Mouse (Mus musculus) midbrain, embryonic 14.5 days (tissue): ENCODE results near the gene Zfp488. TPM values are rescaled to one million over a fixed set of nuclear protein-coding genes. Genes with fewer than 3 reads are reported as not detected.

ENCODE experiments used
- ATAC-seq: fragments of 200-750 bp; cut with Nextera tagmentation; 2 replicates; pipeline ENCODE4 v1.8.0; 2017; ENCODE audit warnings: moderate number of reproducible peaks, moderate library complexity; ENCODE audit not compliant: low FRiP score, low TSS enrichment
- DNase-seq: peaks from one replicate; pipeline ENCODE4 v3.0.0-alpha.2; 2015
- H3K27ac ChIP-seq: fragments of 300-500 bp; sonication (generic); replicated peaks from 2 replicates; pipeline ENCODE4 v1.5.1; 2014; ENCODE audit warnings: mild to moderate bottlenecking, low read depth, low read length, moderate library complexity
- H3K27me3 ChIP-seq: fragments of 300-500 bp; sonication (generic); 2 replicates; pipeline ENCODE4 v1.6.1; 2014; ENCODE audit warnings: low read length, control low read depth, mixed read lengths; ENCODE audit not compliant: control insufficient read depth, insufficient read depth
- H3K36me3 ChIP-seq: fragments of 300-500 bp; sonication (generic); 2 replicates; pipeline ENCODE4 v1.6.1; 2014; ENCODE audit warnings: low read length, control low read depth; ENCODE audit not compliant: control insufficient read depth, insufficient read depth
- H3K4me1 ChIP-seq: fragments of 300-500 bp; sonication (generic); 2 replicates; pipeline ENCODE4 v1.6.1; 2014; ENCODE audit warnings: mild to moderate bottlenecking, antibody characterized with exemption, low read length, control low read depth; ENCODE audit not compliant: control insufficient read depth, insufficient read depth
- H3K4me2 ChIP-seq: fragments of 300-500 bp; sonication (generic); 2 replicates; pipeline ENCODE4 v1.6.1; 2014; ENCODE audit warnings: mild to moderate bottlenecking, low read length, moderate library complexity
- H3K4me3 ChIP-seq: fragments of 300-500 bp; sonication (generic); replicated peaks from 2 replicates; pipeline ENCODE4 v1.5.1; 2014; ENCODE audit warnings: low read depth, low read length
- H3K9ac ChIP-seq: fragments of 300-500 bp; sonication (generic); replicated peaks from 2 replicates; pipeline ENCODE4 v1.6.1; 2014; ENCODE audit warnings: mild to moderate bottlenecking, low read length, moderate library complexity
- H3K9me3 ChIP-seq: fragments of 300-500 bp; sonication (generic); 2 replicates; pipeline ENCODE4 v1.6.1; 2016; ENCODE audit warnings: low read length, control low read depth, mixed read lengths; ENCODE audit not compliant: control insufficient read depth
- WGBS: fragments of 180-500 bp; shearing (Covaris S2); extraction: QIAGEN DNeasy Blood & Tissue Kit; methylation state at CpG from one replicate; pipeline ENCODE4 v1.1.7; 2014; 5-methylcytosine and 5-hydroxymethylcytosine counted together
- polyA plus RNA-seq: library from polyadenylated mRNA; unstranded; fragments of >200 nt; fragmentation: Nextera tagmentation; extraction: Ambion mirVana; gene quantifications from 2 replicates; pipeline ENCODE4 v1.2.1, GENCODE M21; 2014

Gene Zfp488
- polyA plus RNA-seq, 1 experiment from 2014 or later = 1.8 TPM

DNA sequence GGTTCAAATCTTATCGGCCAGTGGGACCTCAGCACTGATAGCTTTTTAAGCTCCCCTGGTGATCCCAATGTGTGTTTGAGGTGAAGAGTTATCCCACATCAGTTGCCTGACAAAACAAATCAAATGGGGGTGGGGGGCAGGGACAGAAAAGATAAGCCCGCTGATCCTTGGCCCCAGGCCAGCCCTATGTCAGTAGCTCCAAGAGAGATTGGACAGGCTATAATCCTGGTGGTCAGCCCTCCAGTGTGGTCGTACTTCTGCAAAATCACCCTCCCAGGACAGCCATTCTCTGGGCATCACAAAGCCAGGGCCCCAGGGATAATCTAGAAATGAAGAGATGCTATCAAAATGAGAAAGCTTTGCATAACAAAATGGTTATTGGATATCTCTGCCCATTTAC is 19.7 kb downstream of the Zfp488 start:
- Histone ChIP-seq H3K9ac (no peak overlapping the region), H3K27me3 (no peaks in the 10 kb centered on the region), H3K4me3 (no peak overlapping the region), H3K27ac (no peak overlapping the region), H3K4me1 (no peaks in the 10 kb centered on the region), H3K36me3 (no peaks in the 10 kb centered on the region), H3K4me2 (no peak overlapping the region), H3K9me3 (no peaks in the 10 kb centered on the region)
- 50% methylated on average over 3 of the region's 3 CpGs for WGBS
- ATAC-seq (no peak), DNase-seq (no peak)

DNA sequence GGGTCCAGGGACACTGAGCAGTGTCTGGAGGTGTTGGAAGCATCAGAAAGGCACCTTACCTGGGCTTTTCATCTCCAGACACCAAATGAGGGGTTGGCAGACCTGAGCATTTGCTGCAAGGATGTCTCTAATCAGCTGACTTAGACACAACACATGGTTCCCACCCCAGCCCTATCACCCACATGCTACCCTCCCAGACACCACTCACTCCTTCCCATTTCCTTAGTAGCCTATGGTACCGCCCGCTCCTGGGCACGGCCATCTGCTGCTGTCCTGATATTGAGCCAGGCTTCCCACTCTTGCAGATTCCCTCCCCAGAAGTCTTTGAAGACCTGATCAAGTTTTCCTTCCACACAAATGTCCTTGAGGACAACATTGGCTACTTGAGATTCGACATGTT is 20.4 kb downstream of the Zfp488 start:
- DNase-seq = no peak
- H3K9ac ChIP-seq = no peak overlapping the region
- H3K4me1 ChIP-seq = no peaks in the 10 kb centered on the region
- H3K27ac ChIP-seq = no peak overlapping the region
- no peaks in the 10 kb centered on the region for H3K9me3 ChIP-seq
- no peaks in the 10 kb centered on the region for H3K27me3 ChIP-seq
- no peak for ATAC-seq
- H3K4me3 ChIP-seq = no peak overlapping the region
- no peak overlapping the region for H3K4me2 ChIP-seq
- no peaks in the 10 kb centered on the region for H3K36me3 ChIP-seq
- 87% methylated on average over 4 of the region's 4 CpGs for WGBS

- 83% methylated on average over 13 of the region's 13 CpGs for WGBS
- no peak for ATAC-seq
Measured at GRCm38 (mm10) chr14:33956055-33956454, 22.5 kb downstream of the Zfp488 start.

DNA sequence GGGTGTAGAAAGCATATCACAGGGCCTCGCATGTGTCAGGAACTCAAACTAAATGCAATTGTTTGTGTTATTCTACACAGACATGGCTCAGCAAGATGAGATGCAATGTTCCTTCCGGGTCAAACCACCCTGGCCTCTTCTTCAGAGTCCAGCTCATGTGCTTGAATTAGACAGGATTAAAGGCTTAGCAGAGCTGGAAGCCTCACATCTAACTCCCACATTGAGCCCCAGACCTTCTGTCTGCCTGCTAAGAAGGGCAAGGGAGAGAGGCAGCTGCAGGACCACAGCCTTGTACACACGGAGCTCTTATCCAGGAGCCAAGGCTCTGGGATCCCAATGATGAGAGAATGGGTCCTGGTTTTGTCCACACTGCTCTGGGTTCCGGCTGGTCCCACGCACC is 24.8 kb downstream of the Zfp488 start, which contains the start of gene Rbp3:
Rbp3 (plus strand) TSS at position 243 of the 400 bp plus-strand sequence.
- Histone ChIP-seq H3K4me3 (no peak within 1 kb of the TSS), H3K9me3 (no peaks in the 10 kb centered on the region), H3K27ac (no peak within 1 kb of the TSS), H3K4me1 (no peaks in the 10 kb centered on the region), H3K4me2 (no peak within 1 kb of the TSS), H3K27me3 (no peaks in the 10 kb centered on the region), H3K36me3 (no peaks in the 10 kb centered on the region), H3K9ac (no peak within 1 kb of the TSS)
- WGBS = 77% methylated on average over 5 of the region's 5 CpGs
- ATAC-seq = no peak
- no peak for DNase-seq

More at GRCm38 (mm10) chr14:33956055-33956454, 22.5 kb downstream of the Zfp488 start:
- H3K4me2 ChIP-seq = no peak overlapping the region
- H3K9me3 ChIP-seq = no peaks in the 10 kb centered on the region
- H3K9ac ChIP-seq = no peak overlapping the region
- DNase-seq = no peak
- H3K4me1 ChIP-seq = no peaks in the 10 kb centered on the region
- H3K27me3 ChIP-seq = no peaks in the 10 kb centered on the region
- no peaks in the 10 kb centered on the region for H3K36me3 ChIP-seq
- no peak overlapping the region for H3K4me3 ChIP-seq
- H3K27ac ChIP-seq = no peak overlapping the region

DNA sequence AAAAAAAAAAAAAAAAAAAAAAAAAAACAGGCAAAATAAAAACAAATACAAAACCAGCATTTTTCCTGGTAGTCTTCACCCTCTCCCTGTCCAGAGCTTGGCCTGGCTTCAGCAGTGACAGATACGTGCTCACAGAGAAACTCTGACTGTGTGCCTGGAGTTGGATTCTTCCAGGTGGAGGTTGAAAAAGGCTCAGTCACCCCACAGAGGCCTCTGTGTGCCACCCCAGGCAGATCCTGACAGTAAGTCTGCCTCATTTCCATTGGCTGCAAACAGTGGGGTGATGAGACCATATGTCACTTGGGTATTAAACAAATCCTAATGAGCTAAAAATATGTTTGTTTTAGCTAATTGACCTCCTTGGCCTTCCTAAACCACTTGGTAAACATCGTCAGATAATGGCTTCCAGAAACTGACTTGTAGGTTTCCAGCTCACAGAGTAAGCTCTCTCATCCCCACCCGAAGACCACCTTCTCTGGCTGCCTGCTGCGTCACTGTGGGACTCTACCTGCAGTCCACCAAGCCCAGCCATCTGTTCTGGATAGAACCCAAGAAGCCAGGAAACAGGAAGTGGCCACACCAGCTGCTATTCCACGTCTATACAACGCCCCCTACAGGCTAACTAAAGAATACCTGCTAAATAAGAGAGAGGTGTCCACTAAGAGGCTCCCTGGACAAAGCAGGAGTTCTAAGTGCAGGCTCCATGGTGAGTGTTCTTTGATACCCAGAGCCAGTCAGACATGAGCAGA is 26.2 kb downstream of the Zfp488 start:
- no peak for ATAC-seq
- Histone ChIP-seq H3K36me3 (no peaks in the 10 kb centered on the region), H3K27me3 (no peaks in the 10 kb centered on the region), H3K9me3 (no peaks in the 10 kb centered on the region), H3K4me2 (no peak overlapping the region), H3K9ac (no peak overlapping the region), H3K4me1 (no peaks in the 10 kb centered on the region), H3K4me3 (no peak overlapping the region), H3K27ac (no peak overlapping the region)
- WGBS = 67% methylated on average over 6 of the region's 6 CpGs
- no peak for DNase-seq

- WGBS = 82% methylated on average over 6 of the region's 6 CpGs
- Histone ChIP-seq H3K4me1 (no peaks in the 10 kb centered on the region), H3K4me3 (no peak overlapping the region), H3K27ac (no peak overlapping the region), H3K4me2 (no peak overlapping the region), H3K9me3 (no peaks in the 10 kb centered on the region), H3K36me3 (no peaks in the 10 kb centered on the region), H3K27me3 (no peaks in the 10 kb centered on the region), H3K9ac (no peak overlapping the region)
- no peak for DNase-seq
- no peak for ATAC-seq
Measured at GRCm38 (mm10) chr14:33946125-33946524, 32.4 kb downstream of the Zfp488 start.

- H3K27ac ChIP-seq = no peak overlapping the region
- H3K4me2 ChIP-seq = no peak overlapping the region
- no peak overlapping the region for H3K4me3 ChIP-seq
- H3K4me1 ChIP-seq = no peaks in the 10 kb centered on the region
- no peaks in the 10 kb centered on the region for H3K9me3 ChIP-seq
- 88% methylated on average over 5 of the region's 5 CpGs for WGBS
- DNase-seq (no peak), ATAC-seq (no peak)
- H3K36me3 ChIP-seq = no peaks in the 10 kb centered on the region
- no peaks in the 10 kb centered on the region for H3K27me3 ChIP-seq
- H3K9ac ChIP-seq = no peak overlapping the region
Measured at GRCm38 (mm10) chr14:33942222-33942621, 36.3 kb downstream of the Zfp488 start.

GRCm38 (mm10) chr14:33940739-33941138 is 37.8 kb downstream of the Zfp488 start, which contains the start of gene Gdf2:
TSS of gene Gdf2 (plus strand) at chr14:33941039.
- WGBS = 81% methylated on average over 8 of the region's 8 CpGs
- DNase-seq (no peak), ATAC-seq (no peak)
- Histone ChIP-seq H3K9ac (no peak within 1 kb of the TSS), H3K4me3 (no peak within 1 kb of the TSS), H3K27ac (no peak within 1 kb of the TSS), H3K36me3 (no peaks in the 10 kb centered on the region), H3K4me2 (no peak within 1 kb of the TSS), H3K27me3 (no peaks in the 10 kb centered on the region), H3K9me3 (no peaks in the 10 kb centered on the region), H3K4me1 (no peaks in the 10 kb centered on the region)

GRCm38 (mm10) chr14:33939117-33939516 is 39.4 kb downstream of the Zfp488 start:
- Histone ChIP-seq H3K27me3 (no peaks in the 10 kb centered on the region), H3K4me1 (no peaks in the 10 kb centered on the region), H3K4me3 (no peak overlapping the region), H3K36me3 (no peaks in the 10 kb centered on the region), H3K27ac (no peak overlapping the region), H3K4me2 (peak overlapping the region; percentile 30), H3K9me3 (no peaks in the 10 kb centered on the region), H3K9ac (no peak overlapping the region)
- ATAC-seq (no peak), DNase-seq (peak; percentile 83)
- WGBS = 30% methylated on average over 9 of the region's 9 CpGs
